Mouse (Mus musculus): Measurements from ENCODE around the gene Nr1h4. TPM values are rescaled to one million over a fixed set of nuclear protein-coding genes. Genes with fewer than 3 reads are reported as not detected.

The Nr1h4 gene
- polyA plus RNA-seq, 1 experiment: 10.2 TPM

DNA sequence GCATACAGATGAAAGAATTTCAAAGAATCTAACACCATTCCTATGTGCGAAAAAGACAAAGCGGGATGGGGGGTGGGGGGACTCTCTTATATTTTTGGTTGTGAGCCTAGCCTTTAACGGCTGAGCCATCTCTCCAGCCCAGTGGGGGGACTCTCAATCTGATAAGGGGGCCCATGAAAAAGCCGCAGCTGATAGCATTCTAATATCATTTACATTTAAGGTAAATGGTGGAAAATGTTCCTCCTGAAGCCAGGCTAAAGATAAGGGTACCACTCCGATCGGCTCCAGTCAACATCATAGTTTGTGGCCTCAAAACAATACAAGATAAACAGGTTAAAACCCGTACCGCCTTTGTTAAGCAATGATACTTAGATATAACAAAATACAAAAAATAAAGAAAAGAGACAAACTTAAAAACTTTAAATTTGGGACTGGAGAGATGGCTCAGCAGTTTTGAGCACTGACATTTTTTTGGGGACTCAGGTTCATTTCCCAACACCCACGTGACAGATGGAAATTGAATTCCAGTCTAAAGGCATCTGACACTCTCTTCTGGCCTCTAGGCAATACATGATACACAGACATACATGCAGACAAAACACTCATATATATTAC lies 110.1 kb downstream of the Nr1h4 start:
- no peaks in the 10 kb centered on the region for H3K27me3 ChIP-seq (ENCODE audit: control insufficient read depth, insufficient read depth, low read length)
- WGBS: 93% methylated on average over 9 of the region's 9 CpGs
- H3K4me1 ChIP-seq (ENCODE audit: control insufficient read depth, insufficient read depth, insufficient read length, low read length): peaks cover 2% of the 10 kb centered on the region; the same call in 1 of the 2 replicates
- TF ChIP-seq CTCF (IDR thresholded peaks at IDR 0.05; ENCODE audit: extremely low read depth, insufficient read length, insufficient replicate concordance, low read depth, low read length): no peak
- TF ChIP-seq POLR2A (IDR thresholded peaks at IDR 0.05; ENCODE audit: low read depth, low read length): no peak
- no peak overlapping the region for H3K27ac ChIP-seq (ENCODE audit: insufficient read depth, low read depth, low read length)
- no peak overlapping the region for H3K4me3 ChIP-seq (ENCODE audit: low read depth, low read length)
- peaks cover 32% of the 10 kb centered on the region for H3K36me3 ChIP-seq (ENCODE audit: control insufficient read depth, insufficient read depth, low read length)

DNA sequence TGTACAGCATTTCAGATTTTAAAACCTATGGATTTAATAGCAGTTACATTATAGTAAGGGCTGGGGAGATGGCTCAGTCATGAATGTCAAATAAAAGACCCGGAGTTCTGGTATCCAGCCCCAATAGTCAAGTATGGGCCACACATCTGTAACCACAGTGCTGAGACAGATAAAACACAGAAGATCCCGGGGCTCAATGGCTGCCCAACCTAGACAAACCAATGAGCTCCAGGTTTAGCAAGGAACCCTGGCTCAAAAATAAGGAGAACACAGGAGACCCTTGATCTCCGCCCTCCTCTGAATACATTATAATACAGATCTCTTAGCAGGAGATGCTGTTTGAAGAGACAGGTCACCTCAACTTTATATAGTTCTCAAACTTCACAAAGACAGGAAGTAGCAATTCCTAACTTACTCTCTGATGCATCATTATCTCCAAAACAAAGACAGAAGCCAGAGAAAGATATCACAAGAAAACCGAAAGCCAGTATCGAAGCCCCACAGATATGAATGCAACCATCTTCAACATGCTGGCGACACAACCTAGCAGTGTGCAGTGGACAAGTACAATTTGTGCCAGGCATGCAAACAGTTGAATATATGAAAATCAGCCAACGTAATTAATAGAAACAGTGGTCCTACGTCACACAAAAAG lies 110.8 kb downstream of the Nr1h4 start:
- Histone ChIP-seq H3K36me3 (ENCODE audit: control insufficient read depth, insufficient read depth, low read length) (peaks cover 30% of the 10 kb centered on the region), H3K27ac (ENCODE audit: insufficient read depth, low read depth, low read length) (no peak overlapping the region), H3K4me3 (ENCODE audit: low read depth, low read length) (no peak overlapping the region), H3K27me3 (ENCODE audit: control insufficient read depth, insufficient read depth, low read length) (no peaks in the 10 kb centered on the region), H3K4me1 (ENCODE audit: control insufficient read depth, insufficient read depth, insufficient read length, low read length) (peaks cover 2% of the 10 kb centered on the region; the same call in 1 of the 2 replicates)
- WGBS: 95% methylated on average over 8 of the region's 8 CpGs
- TF ChIP-seq POLR2A (IDR thresholded peaks at IDR 0.05; ENCODE audit: low read depth, low read length): no peak
- TF ChIP-seq CTCF (IDR thresholded peaks at IDR 0.05; ENCODE audit: extremely low read depth, insufficient read length, insufficient replicate concordance, low read depth, low read length): no peak

DNA sequence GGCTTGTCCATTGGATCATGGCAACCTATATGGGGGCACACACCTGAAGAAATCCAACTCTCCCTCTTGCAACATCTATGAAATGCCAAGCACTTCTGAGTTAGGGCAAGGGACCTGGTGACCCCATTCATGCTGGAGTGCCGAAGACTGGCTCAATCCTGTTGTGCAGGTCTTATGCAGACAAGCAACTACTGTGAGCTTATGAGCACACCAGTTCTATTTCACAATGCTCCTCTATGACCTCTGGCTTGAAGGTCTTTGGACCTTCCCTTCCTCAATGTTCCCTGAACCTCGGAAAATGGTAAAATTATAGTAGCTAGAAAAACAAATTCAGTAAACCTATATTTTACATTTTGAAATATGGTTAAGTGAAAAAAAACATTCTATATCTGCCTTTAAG lies 115.4 kb downstream of the Nr1h4 start:
- WGBS: 97% methylated on average over 2 of the region's 2 CpGs

DNA sequence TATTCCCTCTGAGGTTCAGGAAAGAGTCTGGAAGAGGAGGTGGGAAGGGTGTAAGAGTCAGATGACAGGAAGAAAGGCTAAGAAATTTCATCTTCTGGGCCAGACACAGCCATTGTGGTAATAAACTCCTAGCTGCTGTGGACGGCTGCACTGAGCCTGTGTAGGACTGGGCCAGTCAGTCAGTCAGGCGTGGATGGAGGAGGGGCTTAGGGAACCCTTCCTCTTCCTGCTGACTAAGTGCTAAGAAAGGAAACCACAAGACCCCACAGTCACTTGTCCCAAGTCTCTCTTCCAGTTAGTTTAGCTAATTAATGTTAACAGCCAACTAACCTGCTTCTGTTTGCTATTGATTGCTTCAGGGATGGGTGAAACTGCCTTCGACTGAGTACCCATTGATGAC lies 117.9 kb downstream of the Nr1h4 start:
- 80% methylated on average over 3 of the region's 3 CpGs for WGBS
- Histone ChIP-seq H3K27ac (ENCODE audit: insufficient read depth, low read depth, low read length) (no peak overlapping the region), H3K4me3 (ENCODE audit: low read depth, low read length) (no peak overlapping the region), H3K36me3 (ENCODE audit: control insufficient read depth, insufficient read depth, low read length) (peaks cover 35% of the 10 kb centered on the region), H3K4me1 (ENCODE audit: control insufficient read depth, insufficient read depth, insufficient read length, low read length) (no peaks in the 10 kb centered on the region), H3K27me3 (ENCODE audit: control insufficient read depth, insufficient read depth, low read length) (no peaks in the 10 kb centered on the region)
- TF ChIP-seq CTCF (IDR thresholded peaks at IDR 0.05; ENCODE audit: extremely low read depth, insufficient read length, insufficient replicate concordance, low read depth, low read length): no peak
- no peak for TF ChIP-seq POLR2A (IDR thresholded peaks at IDR 0.05; ENCODE audit: low read depth, low read length)

More for the DNA sequence above, 115.4 kb downstream of the Nr1h4 start:
- Histone ChIP-seq H3K4me1 (ENCODE audit: control insufficient read depth, insufficient read depth, insufficient read length, low read length) (no peaks in the 10 kb centered on the region), H3K27me3 (ENCODE audit: control insufficient read depth, insufficient read depth, low read length) (no peaks in the 10 kb centered on the region), H3K27ac (ENCODE audit: insufficient read depth, low read depth, low read length) (no peak overlapping the region), H3K4me3 (ENCODE audit: low read depth, low read length) (no peak overlapping the region), H3K36me3 (ENCODE audit: control insufficient read depth, insufficient read depth, low read length) (peaks cover 40% of the 10 kb centered on the region)
- no peak for TF ChIP-seq CTCF (IDR thresholded peaks at IDR 0.05; ENCODE audit: extremely low read depth, insufficient read length, insufficient replicate concordance, low read depth, low read length)

- no peak for TF ChIP-seq POLR2A (IDR thresholded peaks at IDR 0.05; ENCODE audit: low read depth, low read length)
- TF ChIP-seq CTCF (IDR thresholded peaks at IDR 0.05; ENCODE audit: extremely low read depth, insufficient read length, insufficient replicate concordance, low read depth, low read length): no peak
- 19% methylated on average over 1 of the region's 1 CpGs for WGBS
- no peak overlapping the region for H3K4me3 ChIP-seq (ENCODE audit: low read depth, low read length)
Measured at GRCm38 (mm10) chr10:89407551-89407950, 125.8 kb downstream of the Nr1h4 start.

GRCm38 (mm10) chr10:89406733-89407484 lies 126.5 kb downstream of the Nr1h4 start:
- no peak for TF ChIP-seq CTCF (IDR thresholded peaks at IDR 0.05; ENCODE audit: extremely low read depth, insufficient read length, insufficient replicate concordance, low read depth, low read length)
- Histone ChIP-seq H3K36me3 (ENCODE audit: control insufficient read depth, insufficient read depth, low read length) (peaks cover 6% of the 10 kb centered on the region; the same call in 1 of the 2 replicates), H3K4me3 (ENCODE audit: low read depth, low read length) (no peak overlapping the region), H3K27me3 (ENCODE audit: control insufficient read depth, insufficient read depth, low read length) (no peaks in the 10 kb centered on the region), H3K27ac (ENCODE audit: insufficient read depth, low read depth, low read length) (no peak overlapping the region), H3K4me1 (ENCODE audit: control insufficient read depth, insufficient read depth, insufficient read length, low read length) (no peaks in the 10 kb centered on the region)
- 70% methylated on average over 5 of the region's 6 CpGs for WGBS

More at GRCm38 (mm10) chr10:89407551-89407950, 125.8 kb downstream of the Nr1h4 start:
- H3K36me3 ChIP-seq (ENCODE audit: control insufficient read depth, insufficient read depth, low read length): peaks cover 7% of the 10 kb centered on the region; the same call in 1 of the 2 replicates
- H3K27ac ChIP-seq (ENCODE audit: insufficient read depth, low read depth, low read length): no peak overlapping the region
- H3K4me1 ChIP-seq (ENCODE audit: control insufficient read depth, insufficient read depth, insufficient read length, low read length): no peaks in the 10 kb centered on the region
- H3K27me3 ChIP-seq (ENCODE audit: control insufficient read depth, insufficient read depth, low read length): no peaks in the 10 kb centered on the region

GRCm38 (mm10) chr10:89404936-89405335 lies 128.4 kb downstream of the Nr1h4 start:
- WGBS: 84% methylated on average over 4 of the region's 4 CpGs
- Histone ChIP-seq H3K27me3 (ENCODE audit: control insufficient read depth, insufficient read depth, low read length) (no peaks in the 10 kb centered on the region), H3K36me3 (ENCODE audit: control insufficient read depth, insufficient read depth, low read length) (peaks cover 2% of the 10 kb centered on the region; the same call in 1 of the 2 replicates), H3K4me3 (ENCODE audit: low read depth, low read length) (no peak overlapping the region), H3K4me1 (ENCODE audit: control insufficient read depth, insufficient read depth, insufficient read length, low read length) (no peaks in the 10 kb centered on the region), H3K27ac (ENCODE audit: insufficient read depth, low read depth, low read length) (no peak overlapping the region)
- TF ChIP-seq POLR2A (IDR thresholded peaks at IDR 0.05; ENCODE audit: low read depth, low read length): no peak

Other genes with a start within 250 kb of the Nr1h4 start
- not detected in 2 replicates for gene Ano4, start 188.8 kb downstream of the Nr1h4 start, polyA plus RNA-seq (2012; rRNA removed)
- 0.19 and 1.9 TPM in 2 replicates for gene Gas2l3, start 89.6 kb downstream of the Nr1h4 start, polyA plus RNA-seq (2012; rRNA removed)
- gene Slc17a8, start 87.7 kb upstream of the Nr1h4 start, polyA plus RNA-seq (2012; rRNA removed): not detected in 2 replicates
- gene Scyl2, start 152.7 kb upstream of the Nr1h4 start, polyA plus RNA-seq (2012; rRNA removed): 4.5 and 8.9 TPM in 2 replicates
- gene Actr6, start 198.7 kb upstream of the Nr1h4 start, polyA plus RNA-seq (2012; rRNA removed): 0.05 TPM in 1 of 2 replicates, not detected in the other
- gene Uhrf1bp1l, start 211.4 kb upstream of the Nr1h4 start, polyA plus RNA-seq (2012; rRNA removed): 3.9 and 11.1 TPM in 2 replicates

Data from small intestine, adult 2 months (tissue).